Mouse (Mus musculus): ENCODE measurements around the gene Vdr.

The Vdr gene

GRCm38 (mm10) chr15:97831242-97831986 is 79.0 kb downstream of the Vdr start:
- DNase-seq (ENCODE audit: extremely low spot score, low read depth, low spot score): no peak

DNA sequence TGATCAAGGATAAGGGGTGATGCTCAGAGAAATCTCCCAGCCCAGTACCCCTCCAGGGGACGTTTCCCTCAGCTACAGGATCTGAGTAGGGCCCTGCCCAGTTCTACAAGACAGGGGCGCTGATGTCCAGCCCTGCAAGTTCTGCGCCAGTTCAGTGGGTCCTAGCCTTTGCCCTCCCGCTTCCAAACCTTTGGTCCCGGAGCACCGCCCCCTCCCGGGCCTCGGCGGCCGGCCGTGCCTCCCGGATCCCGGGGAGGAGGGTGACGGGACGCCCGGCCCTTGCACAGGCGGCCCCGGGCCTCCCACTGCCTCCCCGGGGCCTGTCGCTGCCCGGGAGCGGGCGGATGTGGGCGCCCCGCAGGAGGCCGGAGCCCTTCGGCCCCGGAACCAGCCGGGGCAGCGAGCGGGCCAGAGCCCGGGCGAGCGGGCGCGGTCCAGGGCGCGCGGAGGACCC is 79.6 kb downstream of the Vdr start:
- DNase-seq (ENCODE audit: extremely low spot score, low read depth, low spot score): no peak

GRCm38 (mm10) chr15:97830253-97830787 is 80.1 kb downstream of the Vdr start:
- no peak for DNase-seq (ENCODE audit: extremely low spot score, low read depth, low spot score)

DNA sequence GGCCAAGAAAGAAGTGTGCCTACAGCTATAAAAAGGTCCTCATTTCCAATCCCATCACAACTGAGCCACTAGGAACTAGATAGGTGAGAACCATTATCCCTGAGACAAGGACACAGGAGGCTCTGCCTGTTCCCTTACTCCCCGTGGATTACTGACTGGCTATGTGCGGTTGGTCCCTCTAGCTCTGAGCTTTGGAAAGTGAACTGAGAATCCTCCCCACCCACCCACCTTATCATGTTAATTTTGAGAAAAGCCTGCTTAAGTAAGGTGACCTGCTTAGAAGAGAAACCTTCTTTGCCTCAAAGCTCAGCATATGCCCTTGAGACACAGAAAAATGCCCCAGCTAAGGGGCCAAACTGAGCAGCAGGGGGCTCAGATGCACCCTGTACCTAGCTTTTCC is 81.0 kb downstream of the Vdr start:
- no peak for DNase-seq (ENCODE audit: extremely low spot score, low read depth, low spot score)

DNA sequence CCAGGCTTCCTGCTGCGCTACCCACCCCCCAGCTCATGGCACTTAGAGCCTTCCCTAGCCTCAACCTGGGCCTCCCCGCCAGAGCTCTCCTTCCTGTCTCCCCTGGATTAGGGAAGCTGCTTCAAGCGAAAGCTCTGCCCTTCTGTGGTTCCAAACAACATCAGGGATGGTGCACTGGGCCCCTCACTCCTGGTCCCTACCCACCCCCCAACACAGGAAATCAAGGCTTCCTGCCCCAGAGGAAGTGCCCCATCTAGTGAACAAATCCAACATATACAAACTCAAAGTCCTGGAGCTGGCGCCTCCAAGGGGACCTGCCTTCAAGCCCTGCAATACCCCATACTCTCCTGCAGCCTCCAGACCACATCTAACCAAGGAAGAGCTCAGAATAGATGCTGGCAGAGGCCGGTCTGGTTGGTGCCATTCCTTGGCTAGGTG is 81.5 kb downstream of the Vdr start:
- no peak for DNase-seq (ENCODE audit: extremely low spot score, low read depth, low spot score)

GRCm38 (mm10) chr15:97828221-97828842 is 82.1 kb downstream of the Vdr start:
- DNase-seq (ENCODE audit: extremely low spot score, low read depth, low spot score): no peak

GRCm38 (mm10) chr15:97827401-97827800 is 83.0 kb downstream of the Vdr start:
- DNase-seq (ENCODE audit: extremely low spot score, low read depth, low spot score): no peak

DNA sequence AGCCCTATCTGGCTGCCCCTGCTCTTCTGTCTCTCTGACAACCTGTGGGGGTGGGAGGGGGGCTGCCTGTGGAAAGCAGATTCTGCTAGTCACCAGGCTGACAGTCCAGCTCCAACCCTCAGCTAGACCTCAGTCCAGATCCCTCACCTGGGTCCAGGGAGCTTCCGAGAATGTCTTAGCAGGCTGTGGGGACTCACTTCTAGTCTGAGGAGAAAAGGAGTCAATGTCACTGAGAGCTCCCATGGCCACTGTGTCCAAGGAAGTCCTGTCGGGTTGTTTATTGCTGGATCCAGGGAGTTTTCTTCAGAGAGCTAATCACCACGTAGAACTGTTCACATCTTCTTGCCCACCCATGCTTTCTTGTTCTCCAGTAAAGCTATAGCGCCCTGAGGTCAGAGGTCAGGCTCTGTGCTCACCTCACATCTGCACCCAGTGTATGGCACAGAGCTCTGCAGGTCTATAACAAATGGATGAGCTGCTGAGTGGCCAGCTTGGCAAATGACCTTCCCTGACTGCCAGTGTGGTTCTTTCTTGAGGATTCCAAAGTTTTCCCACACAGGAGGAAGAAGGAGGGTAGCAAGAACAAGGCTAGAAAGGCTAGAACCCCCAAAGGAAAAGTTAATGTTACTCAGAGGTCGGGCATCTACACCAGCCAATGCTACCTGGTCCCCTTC is 83.7 kb downstream of the Vdr start:
- no peak for DNase-seq (ENCODE audit: extremely low spot score, low read depth, low spot score)

DNA sequence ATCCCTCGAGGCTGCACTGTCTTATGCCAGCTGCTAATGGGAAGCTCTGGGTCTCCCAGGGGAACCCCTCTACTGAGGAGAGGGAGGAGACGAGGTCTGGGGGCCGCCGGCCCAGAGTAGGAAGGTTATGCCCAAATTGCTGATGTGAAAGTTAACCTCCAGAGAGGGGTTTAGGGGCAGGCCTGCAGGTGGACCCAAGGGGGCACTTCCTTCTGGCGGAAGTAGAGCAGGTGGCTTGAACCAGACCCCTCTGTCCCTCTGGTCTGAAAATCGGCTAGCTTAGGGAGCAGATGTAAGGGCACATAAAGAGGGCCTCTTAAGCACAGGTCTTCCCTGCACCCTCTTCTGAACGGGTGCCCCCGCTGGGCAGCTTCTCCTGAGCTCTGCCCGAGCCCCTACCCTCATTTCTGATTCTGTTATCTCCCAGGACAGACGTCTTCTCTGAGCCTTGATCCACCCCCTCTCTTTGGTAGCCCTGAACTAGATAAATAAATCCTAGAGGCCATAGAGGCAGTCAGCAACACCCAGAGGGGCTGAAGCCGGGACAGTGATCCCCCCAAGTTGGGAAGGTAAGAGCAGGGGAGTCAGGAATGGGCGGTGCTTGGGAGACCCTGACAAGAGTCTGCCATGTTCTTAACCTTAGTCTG is 84.4 kb downstream of the Vdr start:
- no peak for DNase-seq (ENCODE audit: extremely low spot score, low read depth, low spot score)

DNA sequence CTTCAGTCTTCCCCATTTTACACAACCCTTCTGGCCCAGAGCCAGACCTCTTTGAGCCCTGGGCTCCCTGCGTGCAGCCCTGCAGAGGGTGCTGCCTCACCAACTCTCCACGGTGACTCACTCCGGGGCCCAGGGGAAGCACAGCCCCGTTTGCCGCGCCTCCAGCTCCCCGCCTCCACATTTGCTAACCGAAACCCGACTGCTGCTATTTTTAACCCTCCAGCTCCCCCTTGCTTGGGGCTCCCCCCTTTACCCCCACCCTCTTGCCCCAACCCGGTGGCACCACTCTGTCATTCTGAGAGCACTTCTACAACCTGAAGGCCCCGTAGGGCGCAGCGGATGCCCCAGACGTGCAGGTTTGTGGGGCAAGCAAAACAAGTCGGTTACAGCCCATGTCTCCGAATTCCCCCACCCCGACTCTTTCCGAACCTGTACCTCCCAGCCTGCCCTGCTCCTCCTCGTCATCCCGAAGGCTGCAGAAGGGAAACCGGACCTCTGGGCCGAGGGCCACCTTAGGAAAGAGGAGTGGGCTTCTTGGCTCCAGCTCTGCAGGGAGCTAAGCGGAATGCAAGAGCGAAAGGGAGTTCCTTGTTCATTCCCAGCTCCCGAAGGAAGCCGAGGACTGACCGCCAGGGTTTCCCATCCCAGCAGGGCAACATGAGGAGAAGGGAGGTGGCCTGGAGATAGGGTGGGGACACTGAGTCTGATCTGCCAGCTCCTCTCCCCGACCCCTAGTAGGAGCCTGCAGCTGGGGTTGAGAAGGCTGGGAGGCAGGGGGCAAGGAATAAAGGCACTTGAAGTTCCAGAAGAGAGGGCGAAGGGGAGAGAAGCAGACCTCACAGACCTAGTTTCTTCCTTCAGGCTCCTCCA is 85.1 kb downstream of the Vdr start:
- no peak for DNase-seq (ENCODE audit: extremely low spot score, low read depth, low spot score)

- DNase-seq (ENCODE audit: extremely low spot score, low read depth, low spot score): no peak
Measured at GRCm38 (mm10) chr15:97824042-97824441, 86.4 kb downstream of the Vdr start.

DNA sequence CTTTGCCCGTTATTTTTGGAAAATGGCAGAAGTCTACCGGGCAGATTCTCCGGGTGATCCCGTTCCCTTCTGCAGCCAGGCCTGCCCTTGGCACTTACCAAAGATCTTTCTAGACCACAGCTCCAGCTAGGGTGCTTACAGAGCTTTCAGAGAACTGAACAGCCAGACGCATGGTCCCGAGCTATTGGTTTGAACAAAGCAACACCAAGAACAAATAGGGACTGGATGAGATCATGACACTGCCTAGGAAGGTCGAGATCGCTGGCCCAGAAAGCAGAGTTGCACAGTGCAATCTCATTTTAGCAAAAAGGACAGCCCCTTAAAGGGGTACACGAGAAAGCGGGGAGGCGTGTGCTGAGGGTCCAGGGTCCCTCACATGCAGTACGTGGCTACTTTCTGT is 87.0 kb downstream of the Vdr start:
- DNase-seq (ENCODE audit: extremely low spot score, low read depth, low spot score): no peak

DNA sequence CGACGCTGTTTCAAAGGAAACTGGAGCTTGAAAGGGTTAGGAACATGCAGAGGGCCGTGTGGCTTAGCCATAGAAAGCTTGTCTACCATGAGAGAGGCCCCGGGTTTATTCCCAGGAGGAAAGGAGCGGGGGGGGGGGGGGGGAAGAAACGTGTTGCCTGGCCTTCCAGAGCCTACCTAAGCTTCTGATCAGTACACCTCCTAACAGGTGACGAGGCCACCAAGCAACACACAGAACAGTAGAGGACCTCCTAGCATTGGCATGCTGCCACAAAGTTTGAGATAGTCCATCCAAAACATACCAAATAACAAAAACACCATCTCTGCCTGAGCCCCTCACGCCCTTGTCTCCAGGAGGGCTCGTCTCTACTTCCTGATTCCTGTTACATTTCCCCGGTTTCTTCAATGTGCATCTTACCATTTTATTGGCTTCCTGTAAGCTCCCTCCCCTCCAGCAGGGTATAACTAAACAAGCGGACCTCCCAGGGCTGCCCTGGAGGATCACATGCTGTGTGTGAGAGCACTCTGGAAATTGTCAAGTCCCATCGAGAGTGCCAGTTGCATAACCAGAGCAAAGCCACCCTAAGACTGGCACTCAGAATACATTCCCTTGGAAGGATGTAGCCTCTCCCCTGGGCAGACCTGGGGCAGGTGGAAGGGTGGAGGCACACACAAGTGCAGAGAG is 87.7 kb downstream of the Vdr start:
- DNase-seq (ENCODE audit: extremely low spot score, low read depth, low spot score): no peak

DNA sequence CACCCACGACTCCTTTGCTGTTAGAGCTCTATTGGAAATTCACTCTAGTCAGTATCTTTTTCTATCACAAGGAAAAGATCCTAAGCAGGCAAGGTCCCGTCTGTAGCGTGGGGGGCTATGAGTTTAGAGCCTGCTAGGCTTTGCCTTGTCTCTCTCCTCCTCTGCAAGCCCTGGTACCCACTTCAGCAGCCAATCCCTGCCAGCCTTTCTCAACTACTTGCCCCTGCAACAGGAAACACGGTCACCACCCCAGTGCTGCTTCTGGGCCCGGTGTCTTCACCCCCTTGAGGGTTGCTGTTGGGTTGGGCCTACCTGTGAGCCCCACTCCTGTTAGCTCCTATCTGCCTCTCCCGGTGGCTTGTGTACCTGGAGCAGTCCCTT is 88.5 kb downstream of the Vdr start:
- no peak for DNase-seq (ENCODE audit: extremely low spot score, low read depth, low spot score)

DNA sequence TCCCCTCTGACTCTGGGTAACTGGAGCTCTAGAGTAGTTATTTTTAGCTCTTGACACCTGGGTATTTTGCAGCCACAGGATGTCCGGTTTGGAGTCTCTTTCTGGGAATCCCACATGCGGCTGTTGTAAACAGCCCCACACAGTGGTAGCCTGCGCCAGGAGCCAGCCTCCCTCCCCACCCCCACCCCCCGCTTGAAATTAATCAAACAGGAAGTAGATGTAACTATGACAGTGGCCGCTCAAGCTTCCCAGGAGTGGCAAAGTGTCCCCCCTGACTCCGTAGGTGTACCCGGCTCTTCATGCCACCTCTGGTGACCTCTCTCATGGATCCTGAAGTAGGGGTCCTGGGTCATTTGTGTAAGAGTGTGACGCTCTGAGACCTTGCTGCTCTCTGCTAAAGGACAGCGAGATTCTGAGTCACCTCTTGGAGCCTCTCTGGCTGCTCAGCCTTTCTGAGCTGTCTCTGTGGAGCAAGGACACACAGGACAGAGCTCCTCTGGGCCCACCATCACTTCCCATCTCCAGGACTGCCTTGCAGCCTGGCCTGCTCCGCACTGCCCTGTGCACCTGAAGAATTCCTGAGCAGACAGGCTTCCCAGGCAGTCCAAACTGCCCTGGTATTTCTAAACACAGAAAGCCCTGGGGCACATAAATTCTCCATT is 89.0 kb downstream of the Vdr start:
- DNase-seq (ENCODE audit: extremely low spot score, low read depth, low spot score): no peak

DNA sequence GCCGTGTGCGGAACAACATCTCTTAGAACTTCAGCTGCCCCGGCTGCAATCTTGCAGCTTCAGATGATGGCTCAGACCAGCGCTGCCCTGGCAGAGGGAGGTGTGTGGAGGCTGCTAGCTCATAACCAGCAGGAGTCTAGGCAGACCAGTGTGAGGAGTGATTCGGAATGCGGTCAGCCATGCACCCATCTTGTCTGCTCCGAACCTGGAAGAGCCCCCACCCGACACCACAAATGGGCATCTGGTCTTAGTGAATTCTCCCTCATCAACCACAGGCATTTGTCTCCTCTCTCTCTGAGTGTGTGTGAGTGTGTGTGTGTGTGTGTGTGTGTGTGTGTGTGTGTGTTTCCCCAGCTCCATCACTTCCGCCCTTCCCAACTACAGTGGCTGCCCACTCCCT is 90.5 kb downstream of the Vdr start:
- DNase-seq (ENCODE audit: extremely low spot score, low read depth, low spot score): no peak

GRCm38 (mm10) chr15:97816199-97816994 is 94.0 kb downstream of the Vdr start:
- DNase-seq (ENCODE audit: extremely low spot score, low read depth, low spot score): no peak

DNA sequence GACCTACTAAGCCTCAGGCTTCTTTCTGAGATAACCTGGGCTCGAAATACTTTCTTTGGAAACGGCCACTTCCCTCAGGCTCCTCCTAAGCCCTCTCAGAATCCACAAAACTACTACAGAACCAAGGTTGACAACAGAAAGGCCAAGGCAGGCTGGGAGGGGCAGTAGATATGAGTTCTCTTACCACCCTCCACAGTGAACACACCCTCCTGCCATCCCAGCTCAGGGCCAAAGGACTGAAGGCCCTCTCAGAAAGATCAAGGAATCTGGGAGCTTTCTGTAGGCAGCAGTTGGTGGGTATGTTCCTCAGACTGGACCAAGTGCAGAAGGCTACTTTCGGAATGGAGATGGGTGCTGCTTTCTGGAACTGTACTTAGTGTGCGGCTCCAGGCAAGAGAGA is 95.2 kb downstream of the Vdr start:
- DNase-seq (ENCODE audit: extremely low spot score, low read depth, low spot score): no peak

DNA sequence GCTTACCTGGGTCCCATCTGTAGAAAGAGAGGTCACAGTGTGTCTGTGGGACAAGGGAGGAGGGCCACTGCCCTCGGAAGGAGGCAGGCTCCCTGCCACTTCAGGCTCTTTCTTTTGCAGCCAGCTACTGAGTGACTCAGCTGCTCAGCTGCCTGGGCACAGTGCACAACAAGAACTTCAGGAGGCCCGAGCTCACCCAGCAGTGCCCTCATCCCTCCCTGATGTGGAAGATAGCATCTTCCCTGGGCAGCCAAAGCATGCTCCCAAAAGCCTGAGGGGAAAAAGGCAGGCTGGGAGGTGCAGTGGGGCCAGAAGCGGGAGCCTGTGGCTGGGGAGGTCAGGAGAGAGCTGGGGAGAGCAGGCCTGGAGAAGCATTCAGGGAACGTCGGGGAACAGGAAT is 95.7 kb downstream of the Vdr start:
- no peak for DNase-seq (ENCODE audit: extremely low spot score, low read depth, low spot score)

All from hindlimb bud, embryonic 11.5 days (tissue).